Mouse (Mus musculus) lung, postnatal 0 days (tissue): ENCODE measurements around the gene Ppp2r2c. TPM values are rescaled to one million over a fixed set of nuclear protein-coding genes. Genes with fewer than 3 reads are reported as not detected.

Experiments used
- ATAC-seq: fragments of 200-750 bp; cut with Nextera tagmentation; 2 replicates; pipeline ENCODE4 v1.8.0; 2017; ENCODE audit warnings: moderate library complexity
- DNase-seq: peaks from one replicate; pipeline ENCODE4 v3.0.0-alpha.2; 2016; ENCODE audit warnings: low spot score
- H3K27ac ChIP-seq: fragments of 300-500 bp; sonication (generic); 2 replicates; pipeline ENCODE4 v1.5.1; 2014; ENCODE audit warnings: antibody characterized with exemption, mild to moderate bottlenecking, low read length, mixed read lengths
- H3K27me3 ChIP-seq: fragments of 300-500 bp; sonication (generic); replicated peaks from 2 replicates; pipeline ENCODE4 v1.6.1; 2014; ENCODE audit warnings: low read length, mixed read lengths; ENCODE audit not compliant: insufficient read depth
- H3K36me3 ChIP-seq: fragments of 300-500 bp; sonication (generic); 2 replicates; pipeline ENCODE4 v1.6.1; 2014; ENCODE audit warnings: low read length, mixed read lengths; ENCODE audit not compliant: insufficient read depth
- H3K4me1 ChIP-seq: fragments of 300-500 bp; sonication (generic); 2 replicates; pipeline ENCODE4 v1.6.1; 2014; ENCODE audit warnings: antibody characterized with exemption, low read depth, low read length, mixed read lengths; ENCODE audit not compliant: insufficient read depth
- H3K4me2 ChIP-seq: fragments of 300-500 bp; sonication (generic); replicated peaks from 2 replicates; pipeline ENCODE4 v1.6.1; 2014; ENCODE audit warnings: low read depth, mild to moderate bottlenecking, low read length, moderate library complexity, mixed read lengths
- H3K4me3 ChIP-seq: fragments of 300-500 bp; sonication (generic); 2 replicates; pipeline ENCODE4 v1.5.1; 2014; ENCODE audit warnings: low read depth, low read length
- H3K9ac ChIP-seq: fragments of 300-500 bp; sonication (generic); replicated peaks from 2 replicates; pipeline ENCODE4 v1.6.1; 2014; ENCODE audit warnings: low read depth, mild to moderate bottlenecking
- H3K9me3 ChIP-seq: fragments of 300-500 bp; sonication (generic); 2 replicates; pipeline ENCODE4 v1.6.1; 2016; ENCODE audit warnings: low read length, mixed read lengths
- CTCF ChIP-seq: IDR thresholded peaks from 2 replicates; pipeline ENCODE4 v1.5.1; 2016; ENCODE audit warnings: antibody characterized with exemption, mild to moderate bottlenecking
- EP300 ChIP-seq: IDR thresholded peaks from 2 replicates; pipeline ENCODE4 v1.6.1; 2016; ENCODE audit warnings: antibody characterized with exemption, mild to moderate bottlenecking, control low read depth
- WGBS: fragments of 180-500 bp; shearing (Covaris S2); extraction: QIAGEN DNeasy Blood & Tissue Kit; methylation state at CpG from one replicate; pipeline ENCODE4 v1.1.7; 2014; 5-methylcytosine and 5-hydroxymethylcytosine counted together
- polyA plus RNA-seq: library from polyadenylated mRNA; unstranded; fragments of >200 nt; fragmentation: Nextera tagmentation; extraction: Ambion mirVana; gene quantifications from 2 replicates; pipeline ENCODE4 v1.2.1, GENCODE M21; 2015

The Ppp2r2c gene
- polyA plus RNA-seq, 1 experiment from 2014 or later: not detected

DNA sequence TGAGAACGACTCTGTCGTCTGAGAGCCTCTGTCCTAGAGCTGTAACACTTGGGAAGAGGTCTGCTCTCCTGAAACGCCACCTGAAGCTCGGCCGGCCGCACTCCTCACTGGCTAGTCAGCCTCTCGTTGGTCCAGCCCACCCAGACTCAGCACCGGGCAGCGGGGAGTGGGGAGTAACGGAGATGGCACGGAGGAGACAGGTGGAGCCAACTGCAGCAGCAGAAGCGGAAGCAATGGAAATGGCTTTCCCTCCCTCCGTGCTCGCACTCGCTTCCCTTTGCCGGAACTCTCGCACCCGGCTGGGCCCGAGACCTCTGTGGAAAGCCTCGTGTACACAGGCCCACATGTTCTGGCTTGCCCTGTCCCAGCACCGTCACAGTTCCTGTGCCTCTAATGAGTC lies 41.2 kb downstream of the Ppp2r2c start:
- Histone ChIP-seq H3K4me2 (no peak overlapping the region), H3K9ac (no peak overlapping the region), H3K27me3 (no peaks in the 10 kb centered on the region), H3K4me3 (no peak overlapping the region), H3K9me3 (no peaks in the 10 kb centered on the region), H3K36me3 (no peaks in the 10 kb centered on the region), H3K4me1 (no peaks in the 10 kb centered on the region), H3K27ac (no peak overlapping the region)
- WGBS: 72% methylated on average over 21 of the region's 21 CpGs
- DNase-seq: no peak
- no peak for ATAC-seq
- TF ChIP-seq CTCF: no peak

DNA sequence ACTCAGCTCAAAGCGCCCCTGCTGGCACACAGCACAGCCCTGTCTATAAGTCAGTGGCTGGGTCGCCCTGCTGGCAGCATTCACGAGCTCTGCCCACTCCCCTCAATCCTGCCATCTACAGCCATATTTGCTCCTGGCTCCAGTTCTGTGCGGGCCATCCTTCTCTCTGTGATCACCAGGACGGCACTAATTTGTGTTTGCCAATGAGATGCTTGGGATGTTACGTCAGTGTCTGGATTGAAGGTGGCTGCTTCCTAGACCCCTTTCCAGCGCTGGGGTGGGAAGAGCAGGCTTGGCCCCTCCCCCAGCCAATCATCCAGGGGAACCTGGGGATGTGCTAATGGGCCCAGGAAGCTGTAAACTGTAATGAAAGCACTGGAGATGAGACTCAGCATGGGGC lies 42.7 kb downstream of the Ppp2r2c start:
- Histone ChIP-seq H3K27me3 (no peaks in the 10 kb centered on the region), H3K4me2 (no peak overlapping the region), H3K9me3 (no peaks in the 10 kb centered on the region), H3K4me3 (no peak overlapping the region), H3K4me1 (no peaks in the 10 kb centered on the region), H3K36me3 (no peaks in the 10 kb centered on the region), H3K9ac (no peak overlapping the region), H3K27ac (no peak overlapping the region)
- no peak for TF ChIP-seq EP300
- TF ChIP-seq CTCF: no peak
- ATAC-seq (no peak), DNase-seq (no peak)
- WGBS: 19% methylated on average over 7 of the region's 7 CpGs

DNA sequence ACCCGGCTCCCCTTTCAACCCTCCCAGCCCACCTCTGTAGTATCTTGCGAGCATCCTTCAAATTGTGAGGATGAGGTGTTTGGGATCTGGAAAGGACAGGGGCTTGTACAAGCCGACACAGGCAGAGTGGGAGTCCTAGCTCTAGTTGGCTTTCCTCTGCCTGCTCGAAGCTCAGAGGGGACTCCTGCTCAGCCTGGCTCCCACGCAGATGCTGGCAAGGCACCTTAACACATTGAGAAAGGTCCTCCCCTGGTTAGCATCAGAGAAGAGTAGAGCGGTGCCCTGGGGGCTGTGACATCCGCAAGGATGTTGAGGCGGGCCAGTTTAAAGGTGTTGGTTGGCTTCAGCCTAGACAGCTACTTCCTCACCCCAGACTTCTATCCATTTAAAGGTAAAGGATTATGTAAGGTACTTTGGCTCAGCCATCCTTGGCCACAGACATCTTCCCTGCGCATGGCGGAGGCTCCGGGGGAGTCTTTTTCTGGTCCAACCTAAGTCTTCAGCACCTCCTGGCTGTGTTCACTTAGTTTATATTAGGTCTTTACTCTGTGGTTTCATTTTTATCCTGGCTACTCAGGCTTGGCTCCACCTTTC lies 43.5 kb downstream of the Ppp2r2c start:
- Histone ChIP-seq H3K36me3 (no peaks in the 10 kb centered on the region), H3K4me3 (no peak overlapping the region), H3K9me3 (no peaks in the 10 kb centered on the region), H3K9ac (no peak overlapping the region), H3K27me3 (no peaks in the 10 kb centered on the region), H3K4me1 (no peaks in the 10 kb centered on the region), H3K27ac (no peak overlapping the region), H3K4me2 (no peak overlapping the region)
- 58% methylated on average over 11 of the region's 11 CpGs for WGBS
- ATAC-seq: no peak
- no peak for TF ChIP-seq EP300
- no peak for TF ChIP-seq CTCF
- no peak for DNase-seq

DNA sequence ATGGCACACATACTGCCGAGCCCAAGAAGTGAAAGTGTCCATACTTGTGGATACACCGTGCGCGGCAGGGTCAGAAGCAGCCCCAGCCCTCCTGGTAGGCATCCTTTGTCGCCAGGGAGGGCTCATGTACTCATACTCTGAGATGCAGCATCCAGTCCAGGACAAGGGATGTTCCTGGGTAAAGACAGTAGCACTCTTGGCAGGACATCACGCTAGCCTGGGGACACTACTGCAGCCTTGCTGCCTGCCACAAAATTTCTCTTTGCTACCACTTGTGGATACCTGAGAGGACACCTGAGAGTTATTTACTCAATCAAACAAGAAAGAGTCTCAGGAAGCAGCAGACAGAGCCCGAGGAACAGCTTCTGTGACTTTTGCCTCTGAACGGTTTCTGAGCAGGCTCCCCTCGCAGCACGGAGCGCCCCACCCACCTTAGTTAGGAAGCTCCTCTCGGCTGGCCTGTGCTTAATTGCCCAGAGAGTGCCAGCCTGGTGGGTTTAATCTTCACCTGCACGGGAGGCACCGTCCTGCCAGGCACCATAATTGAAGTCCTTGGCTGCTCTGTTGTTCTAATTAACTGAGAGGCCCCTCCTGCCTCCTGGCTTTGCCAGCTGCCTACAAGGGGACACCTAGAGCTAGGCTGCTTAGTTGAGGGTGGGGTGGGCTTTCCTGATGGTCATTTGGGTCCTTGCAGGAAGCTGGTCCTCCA lies 44.4 kb downstream of the Ppp2r2c start:
- no peaks in the 10 kb centered on the region for H3K27me3 ChIP-seq
- H3K27ac ChIP-seq: no peak overlapping the region
- no peak for ATAC-seq
- WGBS: 53% methylated on average over 14 of the region's 14 CpGs
- H3K4me3 ChIP-seq: no peak overlapping the region
- no peaks in the 10 kb centered on the region for H3K9me3 ChIP-seq
- H3K36me3 ChIP-seq: no peaks in the 10 kb centered on the region
- TF ChIP-seq CTCF (no peak), EP300 (no peak)
- DNase-seq: no peak
- H3K4me1 ChIP-seq: no peaks in the 10 kb centered on the region
- H3K4me2 ChIP-seq: no peak overlapping the region
- no peak overlapping the region for H3K9ac ChIP-seq

DNA sequence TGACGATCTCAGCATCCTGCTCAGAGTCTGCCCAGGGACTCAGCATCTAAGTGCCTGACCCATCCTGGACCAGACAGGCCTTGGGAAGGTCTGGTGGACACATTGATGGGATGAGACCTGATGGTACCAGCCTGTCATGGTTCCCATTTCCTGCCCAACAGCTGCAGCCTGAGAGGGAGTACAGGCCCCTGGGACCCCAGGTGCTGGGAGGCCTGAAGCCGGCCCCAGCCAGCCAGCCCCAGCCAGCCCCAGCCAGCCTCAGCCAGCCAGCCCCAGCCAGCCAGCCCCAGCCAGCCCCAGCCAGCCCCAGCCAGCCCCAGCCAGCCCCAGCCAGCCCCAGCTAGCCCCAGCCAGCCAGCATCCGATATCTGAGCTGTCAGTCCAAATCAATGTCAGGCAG lies 46.9 kb downstream of the Ppp2r2c start:
- no peak for ATAC-seq
- H3K9me3 ChIP-seq: no peaks in the 10 kb centered on the region
- 70% methylated on average over 3 of the region's 3 CpGs for WGBS

DNA sequence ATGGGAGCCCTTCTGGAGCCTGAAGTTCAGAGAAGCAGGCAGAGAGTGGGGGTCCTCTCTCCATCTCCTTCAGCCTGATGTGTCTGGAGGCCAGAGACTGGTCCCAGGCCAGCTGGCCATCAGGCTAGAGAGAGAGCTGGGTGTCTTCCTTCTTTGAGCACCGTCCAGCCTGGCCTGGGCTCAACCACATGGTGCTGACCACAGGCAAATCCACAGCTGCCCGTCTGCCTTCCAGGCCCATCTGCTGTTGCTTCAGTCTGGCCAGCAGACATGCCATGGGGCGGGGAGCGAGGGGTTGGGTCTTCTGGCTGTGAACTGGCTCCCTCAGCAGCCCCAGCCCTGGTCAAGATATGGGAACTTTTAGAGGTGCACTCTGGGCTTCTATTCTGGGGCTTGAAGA lies 48.3 kb downstream of the Ppp2r2c start:
- 69% methylated on average over 4 of the region's 4 CpGs for WGBS
- ATAC-seq (no peak), DNase-seq (no peak)
- H3K4me1 ChIP-seq: no peaks in the 10 kb centered on the region
- H3K36me3 ChIP-seq: no peaks in the 10 kb centered on the region
- no peak overlapping the region for H3K9ac ChIP-seq
- H3K4me2 ChIP-seq: no peak overlapping the region
- H3K9me3 ChIP-seq: no peaks in the 10 kb centered on the region
- H3K4me3 ChIP-seq: no peak overlapping the region
- no peak overlapping the region for H3K27ac ChIP-seq
- TF ChIP-seq EP300: no peak
- no peak for TF ChIP-seq CTCF
- H3K27me3 ChIP-seq: no peaks in the 10 kb centered on the region

More for the DNA sequence above, 46.9 kb downstream of the Ppp2r2c start:
- H3K4me3 ChIP-seq: no peak overlapping the region
- H3K9ac ChIP-seq: no peak overlapping the region
- H3K4me2 ChIP-seq: no peak overlapping the region
- H3K36me3 ChIP-seq: no peaks in the 10 kb centered on the region
- DNase-seq: no peak
- no peaks in the 10 kb centered on the region for H3K4me1 ChIP-seq
- no peak for TF ChIP-seq CTCF
- TF ChIP-seq EP300: no peak
- H3K27me3 ChIP-seq: no peaks in the 10 kb centered on the region
- no peak overlapping the region for H3K27ac ChIP-seq
